Mouse (Mus musculus) heart, adult 2 months (tissue): ENCODE data around the gene Crybg3. TPM values are rescaled to one million over a fixed set of nuclear protein-coding genes. Genes with fewer than 3 reads are reported as not detected.

ENCODE experiments used
- DNase-seq, 2 experiments: peaks; one replicate each; pipeline ENCODE4 v3.0.0; 2021
- H3K27ac ChIP-seq: fragments of 200-600 bp; 2 replicates; pipeline ENCODE4 v1.8.1; 2022
- H3K27me3 ChIP-seq: fragments of 200-500 bp; 2 replicates; pipeline ENCODE4 v1.6.1; 2012; ENCODE audit warnings: mild to moderate bottlenecking, low read length, inconsistent platforms, mixed read lengths; ENCODE audit not compliant: control insufficient read depth, insufficient read depth
- H3K36me3 ChIP-seq: fragments of 200-500 bp; 2 replicates; pipeline ENCODE4 v1.6.1; 2012; ENCODE audit warnings: low read length, inconsistent platforms; ENCODE audit not compliant: control insufficient read depth, insufficient read depth
- H3K4me1 ChIP-seq: fragments of 200-500 bp; 2 replicates; pipeline ENCODE4 v1.6.1; 2011; ENCODE audit warnings: low read length; ENCODE audit not compliant: control insufficient read depth, insufficient read depth
- H3K4me3 ChIP-seq: fragments of 200-600 bp; 2 replicates; pipeline ENCODE4 v1.8.1; 2022
- H3K79me2 ChIP-seq: fragments of 200-500 bp; replicated peaks from 2 replicates; pipeline ENCODE4 v1.6.1; 2012; ENCODE audit warnings: mild to moderate bottlenecking, inconsistent platforms, low read length, moderate library complexity, mixed read lengths; ENCODE audit not compliant: control insufficient read depth, insufficient read depth
- H3K9ac ChIP-seq: fragments of 200-500 bp; 2 replicates; pipeline ENCODE4 v1.6.1; 2012; ENCODE audit warnings: low read depth, mild to moderate bottlenecking, control low read depth, inconsistent platforms, low read length, mixed read lengths
- CTCF ChIP-seq: fragments of 200-600 bp; IDR thresholded peaks from 2 replicates; pipeline ENCODE4 v1.8.1; 2022; ENCODE audit warnings: antibody characterized with exemption, mild to moderate bottlenecking, moderate library complexity
- EP300 ChIP-seq: fragments of 200-500 bp; IDR thresholded peaks from 2 replicates; pipeline ENCODE4 v1.6.1; 2011; ENCODE audit warnings: low read depth, low read length, control low read depth; ENCODE audit not compliant: insufficient read depth
- POLR2A ChIP-seq: fragments of 200-500 bp; IDR thresholded peaks from 2 replicates; pipeline ENCODE4 v1.6.1; 2011; ENCODE audit warnings: mild to moderate bottlenecking, low read depth, low read length, control low read depth; ENCODE audit not compliant: insufficient read depth
- WGBS: fragments of 180-500 bp; shearing (Covaris S2); methylation state at CpG from one replicate; pipeline ENCODE4 v1.1.7; 2018; 5-methylcytosine and 5-hydroxymethylcytosine counted together
- intact Hi-C: fragments of 180-260 bp; cut with DNase I; formaldehyde crosslinking; loops from one replicate; pipeline ENCODE4 v1.15.1; 2025
- polyA plus RNA-seq: library from polyadenylated mRNA; depleted of rRNA; stranded (reverse); fragments of >200 nt; gene quantifications from 2 replicates; pipeline ENCODE4 v1.2.3, GENCODE M21; 2012
- total RNA-seq, 2 experiments: library from RNA; stranded (reverse); gene quantifications; 2 replicates each; pipeline ENCODE4 v1.2.3; 2021

Crybg3 gene
- total and polyA plus RNA-seq, 3 experiments, result 14.9 to 74.7 (median 65.0) TPM

GRCm38 (mm10) chr16:59535673-59536072 is 65.1 kb downstream of the Crybg3 start:
- H3K4me3 ChIP-seq, result no peak overlapping the region
- WGBS, result 53% methylated on average over 5 of the region's 5 CpGs
- TF ChIP-seq CTCF (peak; percentile 64), POLR2A (no peak), EP300 (no peak)
- DNase-seq, result no peak
- no peaks in the 10 kb centered on the region for H3K79me2 ChIP-seq
- H3K27ac ChIP-seq, result no peak overlapping the region
- no peak overlapping the region for H3K9ac ChIP-seq
- H3K27me3 ChIP-seq, result no peaks in the 10 kb centered on the region
- peaks cover 9% of the 10 kb centered on the region for H3K36me3 ChIP-seq
- H3K4me1 ChIP-seq, result no peaks in the 10 kb centered on the region; the same call in 1 of the 2 replicates
- intact Hi-C loops, result loop anchor here (10.0 kb wide), 1 partner anchor 79 kb away; no protein-coding TSS in a partner anchor

DNA sequence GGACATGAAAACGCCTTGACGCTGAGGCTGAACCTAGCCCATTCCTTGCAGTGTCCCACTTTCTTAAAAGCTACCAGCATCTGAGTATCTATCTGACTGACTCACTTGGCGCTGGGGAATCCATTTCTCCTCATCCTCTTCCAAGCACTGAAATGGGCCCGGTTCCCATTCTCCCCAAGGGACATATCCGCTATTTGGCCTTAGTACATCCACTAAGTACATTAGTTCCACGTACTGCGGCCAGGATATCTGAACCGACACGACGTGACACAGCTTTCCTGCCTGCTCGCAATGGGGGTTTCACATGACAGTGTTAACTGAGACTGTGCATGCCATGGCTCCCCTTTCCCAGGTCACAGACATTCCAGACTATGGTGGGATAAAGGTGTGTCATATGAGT is 66.4 kb downstream of the Crybg3 start:
- WGBS, result 68% methylated on average over 11 of the region's 11 CpGs
- Histone ChIP-seq H3K27ac (no peak overlapping the region), H3K9ac (no peak overlapping the region), H3K27me3 (no peaks in the 10 kb centered on the region), H3K4me1 (no peaks in the 10 kb centered on the region; the same call in 1 of the 2 replicates), H3K79me2 (no peaks in the 10 kb centered on the region), H3K4me3 (no peak overlapping the region), H3K36me3 (peaks cover 6% of the 10 kb centered on the region)
- TF ChIP-seq POLR2A (no peak), CTCF (no peak), EP300 (no peak)
- intact Hi-C loops, result loop anchor here (5.0 to 10.0 kb wide), 2 partner anchors 52 to 80 kb away; no protein-coding TSS in a partner anchor
- DNase-seq, result peak; percentile 41 to 50

DNA sequence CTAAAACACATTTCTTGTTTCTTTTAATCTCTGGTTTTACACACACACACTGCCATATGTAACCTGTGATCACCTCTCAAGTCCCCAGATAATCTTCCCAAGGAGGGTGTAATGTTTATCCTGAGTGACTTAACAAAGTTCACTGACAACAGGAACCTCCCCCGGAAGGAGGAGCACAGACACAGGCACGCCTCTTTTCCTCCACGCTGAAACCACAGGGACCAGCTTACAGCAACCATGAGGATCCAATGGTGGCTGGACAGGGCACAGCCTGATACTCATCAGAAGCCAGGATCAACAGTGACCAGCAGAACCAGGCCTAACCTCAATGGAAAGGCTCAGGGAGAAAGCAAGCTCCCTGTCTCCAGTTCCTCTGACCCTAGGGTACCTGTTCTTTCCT is 68.2 kb downstream of the Crybg3 start:
- no peak for DNase-seq
- no peaks in the 10 kb centered on the region; the same call in 1 of the 2 replicates for H3K4me1 ChIP-seq

DNA sequence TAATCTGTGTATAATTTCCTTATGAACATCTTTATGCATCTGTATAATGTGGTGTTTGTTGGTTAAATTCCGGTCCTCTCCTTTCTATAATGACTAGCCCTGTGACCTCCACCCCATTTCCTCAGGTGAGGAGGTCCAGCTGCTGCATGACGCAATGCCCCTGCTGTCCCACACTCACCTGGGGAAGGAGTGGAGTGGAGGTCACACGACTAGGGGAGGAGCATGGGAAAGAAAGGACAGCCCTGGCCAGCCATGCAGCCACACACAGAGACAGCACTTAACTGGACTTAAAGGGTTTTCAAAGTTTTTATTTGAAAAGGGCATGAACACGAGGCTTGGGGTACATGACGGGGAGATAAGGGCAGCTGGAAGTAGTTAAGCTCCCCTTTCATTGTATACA is 69.5 kb downstream of the Crybg3 start:
- no peak for DNase-seq
- Histone ChIP-seq H3K27ac (no peak overlapping the region), H3K9ac (no peak overlapping the region), H3K79me2 (no peaks in the 10 kb centered on the region), H3K27me3 (no peaks in the 10 kb centered on the region), H3K4me1 (no peaks in the 10 kb centered on the region; the same call in 1 of the 2 replicates), H3K4me3 (no peak overlapping the region), H3K36me3 (no peaks in the 10 kb centered on the region; the same call in 1 of the 2 replicates)
- intact Hi-C loops, result loop anchor here (5.0 to 10.0 kb wide), 2 partner anchors 49 to 84 kb away; no protein-coding TSS in a partner anchor
- 85% methylated on average over 5 of the region's 5 CpGs for WGBS
- no peak for TF ChIP-seq POLR2A
- no peak for TF ChIP-seq EP300

More for the DNA sequence above, 68.2 kb downstream of the Crybg3 start:
- 44% methylated on average over 3 of the region's 3 CpGs for WGBS
- intact Hi-C loops, result loop anchor here (5.0 to 10.0 kb wide), 2 partner anchors 50 to 82 kb away; no protein-coding TSS in a partner anchor
- TF ChIP-seq CTCF (no peak), EP300 (no peak), POLR2A (no peak)
- peaks cover under 1% of the 10 kb centered on the region; the same call in 1 of the 2 replicates for H3K36me3 ChIP-seq
- H3K79me2 ChIP-seq, result no peaks in the 10 kb centered on the region
- H3K27ac ChIP-seq, result no peak overlapping the region
- H3K27me3 ChIP-seq, result no peaks in the 10 kb centered on the region
- no peak overlapping the region for H3K4me3 ChIP-seq
- no peak overlapping the region for H3K9ac ChIP-seq

DNA sequence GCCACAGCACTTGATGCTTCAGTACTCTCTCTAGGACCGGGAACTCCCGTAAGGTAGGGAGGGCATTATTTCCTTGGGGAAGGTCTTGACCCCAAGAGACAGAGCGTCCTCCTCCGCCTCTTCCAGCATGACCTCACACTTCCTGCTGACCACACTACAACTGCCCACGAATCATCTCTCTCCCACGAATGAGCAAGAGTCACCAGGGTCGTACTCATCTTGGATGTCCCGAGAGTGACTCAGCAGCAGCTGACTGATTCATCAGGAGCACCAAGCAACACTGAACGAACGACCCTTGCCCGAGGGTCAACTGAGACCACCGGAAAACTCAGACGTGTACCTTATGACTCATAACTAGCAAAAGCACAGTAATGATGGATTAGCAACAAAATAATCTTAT is 71.2 kb downstream of the Crybg3 start:
- Histone ChIP-seq H3K36me3 (no peaks in the 10 kb centered on the region), H3K4me3 (no peak overlapping the region), H3K4me1 (no peaks in the 10 kb centered on the region; the same call in 1 of the 2 replicates), H3K79me2 (no peaks in the 10 kb centered on the region), H3K27ac (no peak overlapping the region), H3K27me3 (no peaks in the 10 kb centered on the region), H3K9ac (no peak overlapping the region)
- WGBS, result 52% methylated on average over 13 of the region's 13 CpGs
- intact Hi-C loops, result no loop called here
- TF ChIP-seq POLR2A (no peak), EP300 (no peak), CTCF (no peak)
- no peak for DNase-seq

DNA sequence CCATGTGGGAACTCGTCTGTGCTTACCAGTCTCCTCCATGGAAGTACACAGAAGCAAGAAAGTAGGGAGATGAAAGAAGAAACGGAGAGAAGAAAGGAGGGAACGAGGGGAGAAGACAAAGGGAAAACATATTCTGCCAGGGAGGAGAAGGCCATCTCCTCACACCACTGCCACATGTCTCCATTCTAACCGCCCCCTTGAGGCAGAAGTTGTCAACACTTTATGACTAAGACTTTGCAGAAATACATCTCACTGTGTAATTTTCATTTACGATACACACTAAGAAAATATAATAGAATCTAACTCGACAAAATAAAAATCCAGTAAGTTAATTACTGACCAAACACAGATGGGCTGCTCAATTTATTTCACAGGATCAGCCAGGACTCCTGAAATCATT is 73.8 kb downstream of the Crybg3 start:
- WGBS, result 73% methylated on average over 6 of the region's 6 CpGs

More for the DNA sequence above, 73.8 kb downstream of the Crybg3 start:
- Histone ChIP-seq H3K27ac (no peak overlapping the region), H3K9ac (no peak overlapping the region), H3K36me3 (no peaks in the 10 kb centered on the region), H3K4me1 (no peaks in the 10 kb centered on the region), H3K4me3 (no peak overlapping the region), H3K27me3 (no peaks in the 10 kb centered on the region), H3K79me2 (no peaks in the 10 kb centered on the region)
- no peak for DNase-seq
- TF ChIP-seq CTCF (peak; percentile 27), POLR2A (no peak)
- intact Hi-C loops, result no loop called here
